Mouse (Mus musculus) B cell, adult 62 days (primary cell): ENCODE results near the gene Fmo6. TPM values are rescaled to one million over a fixed set of nuclear protein-coding genes. Genes with fewer than 3 reads are reported as not detected.

Experiments used
- total RNA-seq: library from RNA; stranded (reverse); gene quantifications from 4 replicates; pipeline ENCODE4 v1.2.4, GENCODE M21; 2023

Fmo6 gene
- total RNA-seq: not detected in 4 replicates

DNA sequence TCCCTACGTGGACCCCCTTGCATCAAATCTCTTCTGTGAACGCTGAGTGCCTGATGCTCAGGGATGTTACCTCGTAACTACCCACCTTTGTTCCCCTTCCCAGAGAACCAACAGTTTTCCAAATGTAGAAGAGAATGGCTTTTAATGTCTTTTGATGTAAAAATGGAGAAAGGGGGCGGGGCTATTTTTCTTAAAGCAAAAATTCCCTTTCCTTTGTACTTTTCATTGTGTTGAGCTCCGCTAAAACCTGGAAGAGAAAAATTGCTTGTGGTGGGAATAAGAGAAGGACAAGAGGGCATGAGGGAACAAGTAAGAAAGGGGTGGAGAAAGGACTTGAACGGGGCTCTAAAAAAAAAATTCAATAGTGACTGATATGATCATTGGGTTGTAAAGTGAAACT, at the start of gene Fmo6:
Gene Fmo6 (minus strand): TSS at position 101 of the 400 bp plus-strand sequence.

GRCm38 (mm10) chr1:162984428-162984827, 47.1 kb upstream of the Fmo6 start, which contains the start of gene Fmo3:
Gene Fmo3, minus strand, starts transcription at chr1:162984528.

GRCm38 (mm10) chr1:162897838-162898811, 39.2 kb downstream of the Fmo6 start, which contains the start of gene Fmo2:
Gene Fmo2, minus strand, starts transcription at chr1:162898726.

Other genes starting within 250 kb of the Fmo6 start
- 375 to 397 TPM (median 383 TPM) in 4 replicates for gene Prrc2c, start 197.0 kb downstream of the Fmo6 start, total RNA-seq
- gene Fmo4, start 123.5 kb downstream of the Fmo6 start, total RNA-seq: not detected in 4 replicates
- not detected in 4 replicates for gene Fmo1, start 70.9 kb downstream of the Fmo6 start, total RNA-seq
- not detected in 4 replicates for gene Fmo2, start 38.8 kb downstream of the Fmo6 start, total RNA-seq
- not detected in 4 replicates for gene Fmo3, start 47.0 kb upstream of the Fmo6 start, total RNA-seq
- not detected in 4 replicates for gene Mroh9, start 148.2 kb upstream of the Fmo6 start, total RNA-seq